Mouse (Mus musculus) cerebral cortex, adult 2 months (tissue): Measurements from ENCODE around the gene Fgfr2.

Source experiments
- WGBS: fragments of 180-500 bp; shearing (Covaris S2); methylation state at CpG from one replicate; pipeline ENCODE4 v1.1.7; 2018; 5-methylcytosine and 5-hydroxymethylcytosine counted together

Gene Fgfr2

GRCm38 (mm10) chr7:132211920-132212701 lies 911.0 kb downstream of the Fgfr2 start:
- WGBS, result 59% methylated on average over 6 of the region's 6 CpGs

DNA sequence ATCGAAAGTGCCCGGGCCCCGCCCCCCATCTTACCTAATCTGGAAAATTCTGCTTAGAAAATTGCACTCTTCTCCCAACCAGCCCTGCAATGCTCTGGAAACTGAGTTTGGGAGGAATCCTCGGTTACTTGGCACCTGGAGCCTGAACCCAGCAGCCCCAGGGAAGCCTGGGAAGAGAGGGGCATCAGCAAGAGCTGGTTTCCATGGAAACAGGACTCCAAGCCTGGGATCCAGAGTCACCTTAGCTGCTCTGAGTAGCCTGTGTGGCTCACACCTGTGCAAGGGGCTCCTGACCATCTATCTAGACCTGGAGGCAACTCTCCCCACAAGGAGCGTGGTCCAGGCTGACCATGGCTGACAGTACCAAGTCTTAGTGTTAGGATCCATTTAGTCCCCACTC lies 912.5 kb downstream of the Fgfr2 start:
- WGBS, result 82% methylated on average over 5 of the region's 5 CpGs

DNA sequence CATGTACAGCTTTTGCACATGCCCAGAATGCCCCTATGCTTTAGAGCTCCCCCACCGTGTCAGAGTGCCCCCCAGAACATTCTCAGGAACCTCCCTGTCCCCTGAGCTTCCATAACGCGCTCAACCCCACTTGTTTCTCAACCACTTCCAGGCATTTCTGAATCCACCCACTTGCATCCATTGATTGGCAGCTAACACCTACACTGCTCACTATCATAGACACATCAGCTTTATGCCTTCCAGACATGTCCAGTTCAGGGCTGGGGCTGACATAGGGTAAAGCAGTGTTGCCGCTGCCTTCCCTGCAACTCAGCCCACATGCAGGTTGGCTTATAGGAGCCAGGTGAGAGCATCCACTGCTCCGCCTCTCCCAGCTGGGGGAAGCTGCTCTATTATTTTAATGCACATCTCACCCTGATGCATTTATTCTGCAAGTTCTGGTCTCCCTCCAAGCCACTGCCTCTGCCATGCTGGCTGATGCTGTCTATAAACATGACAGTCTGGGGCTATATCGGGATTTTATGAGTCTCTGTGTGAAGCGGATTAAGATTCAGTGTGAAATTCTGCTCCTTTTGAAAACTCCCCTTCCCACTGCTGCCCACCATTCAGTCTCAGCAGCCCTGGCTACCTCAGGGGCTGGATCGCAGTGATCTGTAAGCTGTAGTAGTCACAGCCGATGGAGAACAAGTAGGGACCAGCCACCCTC lies 914.1 kb downstream of the Fgfr2 start:
- WGBS, result 48% methylated on average over 9 of the region's 9 CpGs

DNA sequence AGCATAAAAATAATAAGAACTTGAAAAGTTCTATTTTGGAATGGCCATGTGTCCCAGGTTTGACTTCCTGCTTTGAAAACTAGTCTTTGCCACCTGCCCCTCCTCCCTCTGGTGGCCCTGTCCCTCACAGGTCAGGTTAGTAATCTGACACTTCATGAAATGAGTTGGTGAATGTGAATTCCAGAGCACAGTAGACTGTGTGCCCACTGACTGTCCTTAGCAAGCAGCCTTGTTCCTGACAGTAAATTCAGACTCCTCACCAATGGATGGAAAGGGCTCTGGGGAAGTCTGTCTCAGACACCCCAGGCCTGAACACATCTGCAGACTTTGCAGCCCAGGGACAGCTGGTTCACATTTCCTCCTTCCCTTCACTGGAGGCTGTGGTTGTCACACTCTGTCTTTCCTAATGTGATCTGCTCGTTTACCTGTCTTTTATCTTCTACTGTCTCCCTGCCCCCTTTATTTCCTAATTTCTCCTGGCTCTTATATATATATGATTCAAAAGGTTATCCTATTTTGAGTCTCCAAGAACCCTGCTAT lies 919.0 kb downstream of the Fgfr2 start:
- WGBS, result 70% methylated on average over 1 of the region's 1 CpGs

- 43% methylated on average over 6 of the region's 6 CpGs for WGBS
These were observed 923.5 kb downstream of the Fgfr2 start for GRCm38 (mm10) chr7:132199686-132200085.

DNA sequence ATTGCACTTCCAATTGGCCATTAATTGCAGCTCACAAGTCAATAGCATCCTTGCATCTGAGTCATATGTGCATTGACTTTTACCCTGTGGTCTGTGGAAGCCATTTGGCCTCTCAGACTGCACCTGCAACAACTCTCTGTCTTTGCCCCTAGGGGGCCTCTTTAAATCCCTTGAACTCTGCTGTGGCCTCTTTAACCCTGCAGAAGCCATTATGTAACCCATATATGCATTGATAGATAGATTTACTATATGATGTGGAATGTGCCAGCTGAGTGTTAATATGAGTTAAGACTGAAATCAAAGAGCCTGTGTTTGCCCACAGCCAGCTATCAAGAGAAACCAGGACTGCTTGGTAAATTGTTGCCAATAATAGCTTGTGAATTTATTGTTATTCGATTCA lies 924.3 kb downstream of the Fgfr2 start:
- 58% methylated on average over 1 of the region's 1 CpGs for WGBS

GRCm38 (mm10) chr7:132197817-132198475 lies 925.2 kb downstream of the Fgfr2 start:
- 66% methylated on average over 7 of the region's 7 CpGs for whole genome bisulfite sequencing

GRCm38 (mm10) chr7:132196581-132196980 lies 926.6 kb downstream of the Fgfr2 start:
- 87% methylated on average over 1 of the region's 1 CpGs for WGBS

DNA sequence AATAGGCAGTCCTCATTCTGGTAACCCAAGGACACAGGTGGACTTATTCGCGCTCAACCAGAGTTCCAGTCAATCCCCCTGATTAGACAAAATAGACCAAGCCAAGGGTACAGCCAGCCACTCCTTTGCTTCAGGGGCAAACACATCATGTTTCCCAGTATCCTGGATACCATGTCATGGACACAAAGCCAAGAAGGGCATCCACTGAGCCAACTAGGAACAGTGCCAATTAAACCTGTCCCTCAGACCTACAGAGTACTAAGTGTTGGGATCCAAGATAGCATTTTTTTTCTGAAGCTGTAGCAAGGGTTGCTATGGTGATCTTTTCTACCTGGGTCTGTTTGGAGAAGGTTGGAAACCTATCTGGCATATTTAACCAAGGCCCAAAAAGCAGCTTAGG lies 929.5 kb downstream of the Fgfr2 start:
- WGBS, result 86% methylated on average over 2 of the region's 2 CpGs

DNA sequence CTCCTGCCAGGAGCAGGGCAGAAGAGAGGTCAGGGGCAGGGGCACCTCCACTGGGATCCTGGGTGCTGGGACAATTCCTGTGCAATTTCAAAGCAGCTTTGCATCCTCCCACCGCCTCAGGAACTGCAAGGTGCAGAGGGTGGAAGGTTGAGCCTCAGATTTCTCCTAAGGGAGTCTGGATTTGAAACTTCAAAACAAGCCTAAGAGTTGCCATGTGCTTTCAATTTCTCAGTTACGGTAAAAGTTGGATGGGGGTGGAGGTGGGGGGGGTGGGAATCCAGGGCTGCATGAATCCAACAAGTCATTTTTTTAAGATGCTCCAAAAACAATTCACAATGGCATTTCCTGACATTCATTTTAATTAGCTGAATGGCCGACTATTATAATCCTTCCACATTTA lies 935.7 kb downstream of the Fgfr2 start:
- 55% methylated on average over 3 of the region's 3 CpGs for WGBS

DNA sequence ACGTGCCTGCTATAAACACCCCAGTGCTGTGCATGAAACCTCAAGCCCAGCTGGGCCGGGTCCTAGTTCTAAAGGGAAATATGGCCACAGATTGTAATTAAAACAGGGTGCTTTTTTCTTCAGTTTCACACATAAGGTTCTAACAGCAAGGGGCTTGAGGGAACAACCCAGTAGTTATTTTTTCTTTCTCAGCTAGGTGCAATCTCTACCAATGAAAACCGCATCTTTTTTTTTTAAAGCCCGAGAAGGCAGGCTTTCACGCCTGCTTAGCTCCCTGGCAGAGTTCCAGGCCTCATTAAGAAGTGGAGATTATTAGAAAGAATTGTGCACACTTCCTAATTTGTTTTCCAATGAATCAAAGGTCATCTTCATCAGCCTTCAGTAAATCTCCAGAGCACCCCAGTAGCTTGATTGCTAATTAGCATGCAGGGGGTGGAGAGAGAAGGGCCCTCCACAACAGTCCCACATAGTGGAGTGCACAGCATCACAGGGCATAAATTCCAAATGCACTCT lies 939.2 kb downstream of the Fgfr2 start:
- WGBS, result 41% methylated on average over 5 of the region's 5 CpGs

- 96% methylated on average over 4 of the region's 4 CpGs for WGBS
These were observed 941.5 kb downstream of the Fgfr2 start for GRCm38 (mm10) chr7:132181586-132182198.

- 83% methylated on average over 3 of the region's 3 CpGs for WGBS
These were observed 942.1 kb downstream of the Fgfr2 start for GRCm38 (mm10) chr7:132181042-132181441.

DNA sequence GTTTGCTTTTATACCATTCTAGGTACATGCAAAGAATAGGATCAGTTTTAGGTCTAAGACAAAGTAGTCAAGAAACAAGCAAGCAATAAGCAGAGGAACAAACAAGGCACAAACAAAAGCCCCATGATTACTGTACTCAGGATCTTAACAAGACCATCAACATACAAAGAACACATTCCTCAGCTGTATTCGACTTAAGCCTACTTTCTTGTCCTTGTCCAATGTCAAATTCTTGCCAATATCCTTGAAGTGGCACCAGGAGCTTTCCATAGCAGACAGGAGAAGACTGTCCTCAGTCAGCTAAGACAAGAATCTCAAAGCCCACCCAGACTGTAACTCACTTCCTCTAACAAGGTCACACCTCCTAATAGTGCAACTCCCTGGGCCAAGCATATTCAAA lies 944.1 kb downstream of the Fgfr2 start:
- WGBS, result 69% methylated on average over 1 of the region's 1 CpGs

- WGBS, result 36% methylated on average over 5 of the region's 5 CpGs
These were observed 948.4 kb downstream of the Fgfr2 start for GRCm38 (mm10) chr7:132174787-132175186.

DNA sequence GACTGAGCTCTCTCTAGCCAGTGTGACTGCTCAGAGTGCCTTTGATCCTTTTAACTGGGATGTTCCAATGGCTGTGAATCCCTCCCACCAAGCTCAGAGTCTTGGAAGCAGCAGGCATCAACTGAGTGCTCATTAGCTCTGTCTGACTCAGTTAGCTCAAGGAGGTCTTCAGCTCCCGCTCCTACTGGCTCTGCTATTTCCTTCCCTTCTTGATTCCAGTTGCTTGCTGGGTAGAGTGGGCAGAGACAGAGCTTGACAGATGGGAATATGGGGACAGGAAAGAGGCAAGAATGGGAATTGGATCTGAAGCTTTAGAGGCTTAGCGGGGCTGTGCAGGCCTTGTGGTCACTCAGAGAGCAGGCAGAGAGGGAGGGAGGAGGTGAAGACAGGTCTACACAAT lies 948.9 kb downstream of the Fgfr2 start:
- WGBS, result 42% methylated on average over 2 of the region's 2 CpGs

GRCm38 (mm10) chr7:132172220-132172619 lies 950.9 kb downstream of the Fgfr2 start:
- WGBS, result 41% methylated on average over 5 of the region's 5 CpGs

DNA sequence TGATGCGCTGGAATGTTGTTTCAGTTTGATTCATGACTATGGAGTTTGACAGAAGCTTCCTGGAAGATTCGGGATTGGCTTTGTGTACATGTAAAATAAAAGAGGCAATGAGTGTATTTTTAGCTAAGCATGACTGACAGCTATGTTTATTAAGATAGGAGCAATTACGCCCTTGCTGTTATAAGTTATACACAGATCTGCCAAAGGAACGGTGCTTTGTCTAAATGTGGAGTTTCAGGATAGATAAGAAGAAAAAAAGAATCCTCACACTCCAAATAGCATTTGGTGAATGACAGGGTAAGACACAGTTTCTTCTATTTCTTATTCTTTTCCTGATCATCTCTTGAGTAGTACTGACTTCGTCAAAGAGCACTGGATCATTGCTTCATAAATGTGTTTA lies 951.4 kb downstream of the Fgfr2 start:
- WGBS, result 47% methylated on average over 5 of the region's 5 CpGs

GRCm38 (mm10) chr7:132169419-132170169 lies 953.6 kb downstream of the Fgfr2 start:
- WGBS, result 58% methylated on average over 7 of the region's 7 CpGs

DNA sequence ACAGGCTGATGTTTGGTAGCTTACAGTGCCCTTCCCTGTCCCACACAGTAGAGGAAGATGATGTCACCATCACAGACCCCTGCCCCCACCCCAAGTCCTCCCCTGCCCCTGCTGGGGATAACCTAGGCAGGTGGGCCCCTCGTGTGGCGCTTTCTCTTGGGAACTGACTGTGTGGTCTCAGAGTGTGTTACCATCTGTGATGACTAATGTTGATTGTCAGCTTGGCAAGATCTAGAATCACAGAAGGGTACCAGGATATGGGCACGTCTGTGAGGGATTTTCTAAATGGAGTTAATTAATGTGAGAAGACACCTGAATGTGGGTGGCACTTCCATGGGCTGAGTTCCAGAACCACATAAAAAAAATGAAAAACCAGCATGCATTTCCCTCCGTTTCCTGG lies 955.9 kb downstream of the Fgfr2 start:
- 37% methylated on average over 4 of the region's 4 CpGs for WGBS

- WGBS, result 71% methylated on average over 3 of the region's 3 CpGs
These were observed 960.9 kb downstream of the Fgfr2 start for GRCm38 (mm10) chr7:132162254-132162653.
